Mouse (Mus musculus): ENCODE measurements around the gene Stk10.
A peak's percentile ranks its signal among the peaks of the same experiment; 100 is the strongest.

The Stk10 gene

DNA sequence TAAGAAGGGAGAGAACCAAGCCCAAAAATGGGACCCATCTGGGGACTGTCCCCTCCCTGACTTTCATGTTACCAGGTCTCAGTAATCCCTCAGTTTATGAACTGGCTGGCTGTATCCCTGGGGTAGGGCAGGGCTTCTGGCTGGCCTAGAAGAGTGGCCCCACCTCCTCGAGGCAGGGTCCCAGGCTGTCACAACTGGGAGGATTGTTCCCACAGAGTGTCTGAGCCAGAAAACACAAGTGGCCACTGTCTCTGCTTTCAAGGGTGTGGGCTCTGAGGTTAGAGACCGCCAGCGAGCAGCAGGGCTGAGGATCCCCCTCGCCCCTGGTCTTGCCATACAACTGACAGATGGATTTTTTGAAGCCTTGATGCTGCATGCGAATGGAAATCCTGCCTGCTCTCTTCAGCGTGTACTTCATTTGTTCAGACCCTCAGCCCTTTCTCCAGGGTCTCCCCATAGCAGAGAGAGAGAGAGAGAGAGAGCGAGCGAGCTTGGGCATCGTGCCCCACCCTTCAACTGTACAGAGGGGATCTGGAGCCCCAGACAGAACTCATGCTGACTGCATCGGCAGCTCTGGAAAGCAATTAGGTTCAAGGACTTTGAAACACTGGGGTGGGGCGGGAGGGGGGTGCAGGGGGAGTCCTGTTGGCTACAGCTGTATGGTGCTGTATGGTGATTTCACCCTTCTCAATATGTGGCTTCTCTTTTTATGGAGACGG lies 18.6 kb downstream of the Stk10 start:
- peak; percentile 53 for DNase-seq

DNA sequence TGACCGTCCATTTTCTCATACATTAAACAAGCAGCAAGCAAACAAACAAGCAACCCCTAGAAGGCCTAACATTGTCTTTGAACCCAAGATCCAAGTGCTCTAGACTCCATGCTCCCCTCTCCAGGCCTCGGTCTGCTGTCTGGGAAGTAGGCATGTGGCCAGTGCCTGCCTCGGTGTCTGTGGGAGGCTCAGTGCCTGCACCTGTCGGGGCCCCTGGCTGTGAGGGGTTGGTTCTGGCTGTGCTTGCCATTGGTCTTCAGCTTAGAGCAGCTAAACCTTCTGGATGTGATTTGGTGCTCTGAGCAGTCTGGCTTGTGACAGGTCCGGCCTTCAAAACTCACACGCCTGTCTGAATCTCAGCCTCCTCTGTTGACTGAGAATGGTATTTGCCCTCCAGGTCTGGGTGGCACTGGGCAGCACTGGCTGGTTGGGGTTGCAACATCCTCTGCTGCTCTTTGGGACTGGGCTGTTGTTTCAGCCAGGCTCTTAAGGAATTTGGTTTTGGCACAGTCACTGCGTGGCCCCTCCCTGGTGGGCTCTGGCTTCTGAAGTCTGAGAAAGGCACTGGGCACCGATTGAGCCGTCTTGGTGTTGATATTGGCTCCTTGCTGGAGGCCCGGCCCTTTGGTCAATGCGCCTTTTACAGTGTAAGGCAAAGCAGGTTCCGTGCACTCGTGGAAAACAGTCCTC lies 19.4 kb downstream of the Stk10 start:
- DNase-seq, result peak; percentile 34

GRCm38 (mm10) chr11:32553311-32554140 lies 20.4 kb downstream of the Stk10 start:
- no peak for DNase-seq

GRCm38 (mm10) chr11:32554141-32555091 lies 21.3 kb downstream of the Stk10 start:
- no peak for DNase-seq

GRCm38 (mm10) chr11:32555103-32555689 lies 22.1 kb downstream of the Stk10 start:
- DNase-seq, result no peak

GRCm38 (mm10) chr11:32556333-32556990 lies 23.4 kb downstream of the Stk10 start:
- no peak for DNase-seq

GRCm38 (mm10) chr11:32558026-32558425 lies 24.9 kb downstream of the Stk10 start:
- no peak for DNase-seq

GRCm38 (mm10) chr11:32558677-32559076 lies 25.6 kb downstream of the Stk10 start:
- no peak for DNase-seq

DNA sequence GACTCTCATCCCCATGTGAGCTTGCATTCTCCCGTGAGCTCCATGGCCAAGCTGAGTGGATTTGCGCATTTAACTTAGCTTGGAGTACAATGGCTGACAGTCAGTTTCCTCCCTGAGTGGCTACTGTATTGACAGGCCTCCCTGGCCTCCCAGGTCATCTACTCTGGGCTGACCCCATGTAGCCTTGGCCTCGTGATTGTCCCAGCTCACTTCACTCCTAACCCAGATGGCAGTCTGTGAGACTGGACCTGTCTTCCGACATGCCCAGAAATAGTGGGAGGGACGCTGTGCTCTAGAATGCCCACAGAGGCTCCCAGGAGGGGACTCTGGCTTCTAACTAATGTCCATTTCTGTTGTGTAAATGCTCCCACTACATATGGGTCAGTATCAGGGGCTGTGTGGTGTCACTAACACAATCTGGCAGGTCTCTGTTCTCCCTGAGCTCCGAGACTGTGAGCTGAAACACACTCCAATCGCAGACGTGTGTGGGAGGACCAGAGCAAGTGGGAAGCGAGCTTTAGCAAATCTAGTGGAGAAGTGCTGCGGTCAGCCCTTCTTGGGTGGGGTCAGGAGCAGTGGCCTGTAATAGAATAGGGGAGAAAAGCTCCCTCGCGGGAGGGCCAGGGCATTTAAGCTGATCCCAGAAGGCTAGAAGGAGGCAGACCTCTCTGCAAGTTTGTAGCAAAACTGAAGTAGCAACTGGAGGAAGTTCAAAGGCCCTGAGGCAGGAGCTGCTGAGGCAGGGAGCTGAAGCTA lies 27.1 kb downstream of the Stk10 start:
- no peak for DNase-seq

DNA sequence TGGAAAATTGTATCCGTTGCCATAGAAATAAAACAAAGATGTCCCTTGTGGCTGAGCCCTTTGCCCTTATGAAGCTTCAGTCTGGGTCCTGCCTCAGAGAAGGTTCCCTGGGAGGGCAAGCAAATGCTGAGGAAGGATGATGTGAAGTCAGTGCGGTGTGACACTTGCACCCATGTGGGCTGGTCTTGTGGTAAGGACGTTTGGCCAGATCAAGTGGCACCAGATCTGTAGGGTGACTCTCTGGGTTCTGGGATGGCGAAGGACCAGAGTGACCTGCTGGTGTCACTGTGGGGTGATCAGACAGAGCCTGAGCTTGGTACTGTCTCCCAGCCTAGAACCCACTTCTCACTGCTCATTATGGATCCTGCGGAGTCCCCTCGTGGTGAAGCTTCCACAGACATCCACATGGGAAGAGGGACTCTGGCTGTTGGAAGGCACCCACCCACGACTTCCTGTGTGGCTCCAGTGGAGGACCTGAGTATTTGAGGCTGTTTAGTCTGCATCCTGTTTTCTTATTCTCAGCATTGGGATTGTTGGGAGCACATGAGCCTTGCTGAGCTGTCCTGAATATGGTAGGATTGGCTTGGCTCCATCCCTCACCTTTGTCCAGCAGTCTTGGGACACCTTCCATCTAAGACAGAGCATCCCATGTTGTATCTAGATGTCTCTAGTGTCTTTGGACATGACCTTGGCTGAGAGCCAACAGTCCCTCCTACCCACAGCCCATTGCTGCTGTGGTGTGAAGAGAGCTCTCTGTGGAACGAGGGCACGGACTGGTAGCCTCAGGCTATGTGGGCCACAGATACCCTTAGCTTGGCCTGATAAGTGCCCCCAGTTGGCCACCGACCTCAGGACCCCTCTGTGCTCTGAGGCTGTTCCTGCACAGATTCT lies 28.6 kb downstream of the Stk10 start:
- peak; percentile 35 for DNase-seq

DNA sequence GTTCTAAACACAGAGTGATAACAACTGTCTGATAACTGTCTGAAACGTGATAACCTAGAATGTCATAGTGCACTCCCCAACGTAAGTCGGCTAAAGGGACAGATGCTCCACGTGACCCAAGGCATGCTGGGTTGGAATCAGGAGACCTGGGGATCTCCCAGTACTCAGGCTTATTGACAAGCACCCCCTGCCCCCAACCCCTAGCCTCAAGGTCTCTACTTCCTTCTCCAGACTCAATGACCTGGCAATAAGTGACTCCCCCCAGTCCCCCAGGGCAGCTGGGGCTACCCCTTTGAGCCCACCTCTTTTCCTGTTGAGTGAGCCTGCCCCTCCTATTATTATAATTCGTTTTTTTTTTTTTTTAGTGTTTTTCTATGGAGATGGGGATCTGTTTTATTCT lies 29.6 kb downstream of the Stk10 start:
- DNase-seq, result peak; percentile 34

DNA sequence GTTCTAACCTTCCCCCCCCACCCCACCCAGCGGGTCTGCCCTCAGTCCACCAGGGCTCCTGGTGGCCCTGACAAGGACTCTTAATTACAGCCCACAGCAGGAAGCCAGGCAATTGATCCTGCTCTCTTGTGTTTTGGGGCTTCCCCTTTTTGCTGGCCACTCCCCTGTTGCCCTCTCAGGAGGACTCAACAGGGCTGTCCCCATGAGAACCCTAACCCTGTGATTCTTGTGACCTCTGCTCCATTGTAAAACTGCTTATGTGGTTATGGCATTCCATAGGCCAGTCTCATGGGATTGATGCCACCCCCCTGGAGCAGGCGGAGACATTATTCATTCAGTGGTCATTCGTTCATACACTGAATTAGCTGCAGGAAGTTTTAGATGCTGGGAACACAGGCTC lies 30.6 kb downstream of the Stk10 start:
- no peak for DNase-seq

DNA sequence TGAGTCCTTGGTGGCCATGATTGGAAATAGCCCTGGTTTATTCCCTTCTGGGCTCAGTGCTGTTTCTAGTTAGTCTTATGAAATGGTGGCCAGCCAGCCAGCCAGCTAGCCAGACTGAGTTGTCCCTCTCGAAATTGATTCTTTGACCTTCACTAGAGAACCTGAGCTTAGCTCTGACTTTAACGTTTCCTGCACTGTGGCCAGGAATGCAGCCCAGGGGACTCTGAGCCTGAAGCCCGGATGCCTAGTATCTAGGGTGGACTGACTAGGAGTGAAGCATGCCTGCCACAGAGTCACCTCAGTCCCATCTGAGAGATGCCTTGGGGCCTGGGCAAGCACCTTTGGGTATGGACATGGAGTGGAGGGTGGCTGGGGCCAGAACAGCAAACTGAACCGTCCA lies 31.5 kb downstream of the Stk10 start:
- no peak for DNase-seq

- DNase-seq, result no peak
These were observed 32.0 kb downstream of the Stk10 start for GRCm38 (mm10) chr11:32565088-32565487.

GRCm38 (mm10) chr11:32566184-32566583 lies 33.1 kb downstream of the Stk10 start:
- DNase-seq, result no peak

- DNase-seq, result no peak
These were observed 34.1 kb downstream of the Stk10 start for GRCm38 (mm10) chr11:32567000-32567855.

- DNase-seq, result no peak
These were observed 35.0 kb downstream of the Stk10 start for GRCm38 (mm10) chr11:32568060-32568459.

DNA sequence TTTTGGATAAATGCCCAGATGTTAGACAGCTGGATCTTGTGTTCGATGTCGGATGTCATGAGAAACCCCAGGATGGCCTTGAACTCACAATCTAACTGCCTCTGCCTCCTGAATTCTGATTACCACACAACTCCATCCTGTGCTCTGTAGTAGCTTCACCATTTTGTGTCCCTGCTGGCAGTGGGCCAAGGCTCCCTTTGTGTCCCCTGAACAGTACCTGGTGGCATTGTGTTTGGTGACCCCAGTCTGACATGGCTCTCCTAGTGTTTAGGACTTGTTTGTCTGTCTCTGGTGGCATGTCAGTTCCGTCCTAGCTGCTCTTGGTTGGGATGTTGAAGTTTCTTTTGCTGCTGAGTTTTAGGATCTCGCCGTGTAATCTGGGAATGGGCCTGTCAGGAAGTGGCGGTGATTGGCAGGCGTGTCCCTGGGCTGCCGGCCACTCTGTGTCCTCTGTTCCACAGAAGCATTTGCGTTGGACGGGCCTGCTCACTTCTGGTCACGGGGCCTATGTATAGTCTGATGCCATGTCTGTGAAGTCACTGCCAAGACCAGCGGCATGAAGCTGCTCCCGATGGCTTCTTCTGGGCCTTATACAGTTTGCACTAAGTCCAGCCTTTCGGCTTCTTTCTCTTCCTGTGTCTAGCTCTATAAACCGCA lies 35.7 kb downstream of the Stk10 start:
- no peak for DNase-seq

Data from retina, postnatal 1 day (tissue).